Mouse (Mus musculus): Measurements from ENCODE around the gene Prkch. TPM values are rescaled to one million over a fixed set of nuclear protein-coding genes. Genes with fewer than 3 reads are reported as not detected.

Gene Prkch
- total RNA-seq, 4 experiments from 2014 or later = 11.8 to 20.1 (median 17.1) TPM

GRCm38 (mm10) chr12:73611741-73612140 is 27.1 kb downstream of the Prkch start:
- DNase-seq = no peak

GRCm38 (mm10) chr12:73613183-73613582 is 28.6 kb downstream of the Prkch start:
- no peak for DNase-seq

GRCm38 (mm10) chr12:73617652-73618051 is 33.1 kb downstream of the Prkch start:
- DNase-seq = peak; percentile 29

- DNase-seq = no peak
Observed at GRCm38 (mm10) chr12:73625277-73626032, 40.9 kb downstream of the Prkch start.

GRCm38 (mm10) chr12:73627902-73628301 is 43.3 kb downstream of the Prkch start:
- no peak for DNase-seq

- DNase-seq = no peak
Observed at GRCm38 (mm10) chr12:73630596-73630995, 46.0 kb downstream of the Prkch start.

GRCm38 (mm10) chr12:73631148-73631547 is 46.6 kb downstream of the Prkch start:
- DNase-seq = no peak

GRCm38 (mm10) chr12:73632671-73633244 is 48.2 kb downstream of the Prkch start:
- DNase-seq = peak; percentile 13

GRCm38 (mm10) chr12:73633707-73634106 is 49.1 kb downstream of the Prkch start:
- no peak for DNase-seq

GRCm38 (mm10) chr12:73639571-73639970 is 55.0 kb downstream of the Prkch start:
- no peak for DNase-seq

- no peak for DNase-seq
Observed at GRCm38 (mm10) chr12:73641183-73641582, 56.6 kb downstream of the Prkch start.

- no peak for DNase-seq
Observed at GRCm38 (mm10) chr12:73645216-73645615, 60.6 kb downstream of the Prkch start.

GRCm38 (mm10) chr12:73647686-73648085 is 63.1 kb downstream of the Prkch start:
- DNase-seq = no peak

GRCm38 (mm10) chr12:73656568-73657204 is 72.1 kb downstream of the Prkch start:
- no peak for DNase-seq

- DNase-seq = no peak
Observed at GRCm38 (mm10) chr12:73663421-73663820, 78.8 kb downstream of the Prkch start.

GRCm38 (mm10) chr12:73666701-73667100 is 82.1 kb downstream of the Prkch start:
- DNase-seq = no peak

- DNase-seq = no peak
Observed at GRCm38 (mm10) chr12:73667607-73668006, 83.0 kb downstream of the Prkch start.

GRCm38 (mm10) chr12:73670739-73671138 is 86.1 kb downstream of the Prkch start:
- DNase-seq = no peak

GRCm38 (mm10) chr12:73671540-73671939 is 86.9 kb downstream of the Prkch start:
- DNase-seq = no peak

- no peak for DNase-seq
Observed at GRCm38 (mm10) chr12:73672007-73672406, 87.4 kb downstream of the Prkch start.

GRCm38 (mm10) chr12:73673783-73674182 is 89.2 kb downstream of the Prkch start:
- no peak for DNase-seq

- DNase-seq = no peak
Observed at GRCm38 (mm10) chr12:73675212-73675611, 90.6 kb downstream of the Prkch start.

- no peak for DNase-seq
Observed at GRCm38 (mm10) chr12:73679400-73679801, 94.8 kb downstream of the Prkch start.

- DNase-seq = no peak
Observed at GRCm38 (mm10) chr12:73682921-73683346, 98.3 kb downstream of the Prkch start.

All from adrenal gland, adult 8-10 months (tissue).